Mouse (Mus musculus): Measurements from ENCODE around the gene Nxn.

DNA sequence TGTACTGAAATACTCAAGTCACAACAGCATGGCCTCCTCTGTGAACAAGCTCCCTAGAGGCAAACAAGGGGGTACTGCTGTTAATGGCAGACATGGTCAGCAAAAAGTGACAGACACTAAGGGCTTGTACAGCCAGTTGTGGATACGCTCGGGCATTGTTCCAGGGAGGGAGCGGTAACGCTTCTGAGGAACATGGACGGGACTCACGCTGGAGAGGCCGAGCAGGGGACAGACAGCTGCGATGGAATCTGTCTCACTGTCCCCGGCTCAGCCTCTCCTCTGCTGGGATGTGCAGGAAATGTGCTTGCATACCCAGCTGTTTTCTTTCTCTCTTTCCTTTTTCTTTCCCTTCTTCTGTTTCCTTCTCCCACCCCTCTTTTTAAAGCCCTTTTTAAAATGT lies 78.5 kb downstream of the Nxn start:
- no peak for TF ChIP-seq CTCF (IDR thresholded peaks at IDR 0.05; ENCODE audit: low read depth, low read length)
- TF ChIP-seq POLR2A (IDR thresholded peaks at IDR 0.05; ENCODE audit: borderline replicate concordance, low read depth, low read length), result no peak
